Mouse (Mus musculus) heart, postnatal 0 days (tissue): Measurements from ENCODE around the gene Atrnl1.

Experiments
- CTCF ChIP-seq: IDR thresholded peaks from 2 replicates; pipeline ENCODE4 v1.5.1; 2016; ENCODE audit warnings: antibody characterized with exemption, control low read depth, low read depth
- EP300 ChIP-seq: IDR thresholded peaks from 2 replicates; pipeline ENCODE4 v1.6.1; 2016; ENCODE audit warnings: antibody characterized with exemption, low read depth

DNA sequence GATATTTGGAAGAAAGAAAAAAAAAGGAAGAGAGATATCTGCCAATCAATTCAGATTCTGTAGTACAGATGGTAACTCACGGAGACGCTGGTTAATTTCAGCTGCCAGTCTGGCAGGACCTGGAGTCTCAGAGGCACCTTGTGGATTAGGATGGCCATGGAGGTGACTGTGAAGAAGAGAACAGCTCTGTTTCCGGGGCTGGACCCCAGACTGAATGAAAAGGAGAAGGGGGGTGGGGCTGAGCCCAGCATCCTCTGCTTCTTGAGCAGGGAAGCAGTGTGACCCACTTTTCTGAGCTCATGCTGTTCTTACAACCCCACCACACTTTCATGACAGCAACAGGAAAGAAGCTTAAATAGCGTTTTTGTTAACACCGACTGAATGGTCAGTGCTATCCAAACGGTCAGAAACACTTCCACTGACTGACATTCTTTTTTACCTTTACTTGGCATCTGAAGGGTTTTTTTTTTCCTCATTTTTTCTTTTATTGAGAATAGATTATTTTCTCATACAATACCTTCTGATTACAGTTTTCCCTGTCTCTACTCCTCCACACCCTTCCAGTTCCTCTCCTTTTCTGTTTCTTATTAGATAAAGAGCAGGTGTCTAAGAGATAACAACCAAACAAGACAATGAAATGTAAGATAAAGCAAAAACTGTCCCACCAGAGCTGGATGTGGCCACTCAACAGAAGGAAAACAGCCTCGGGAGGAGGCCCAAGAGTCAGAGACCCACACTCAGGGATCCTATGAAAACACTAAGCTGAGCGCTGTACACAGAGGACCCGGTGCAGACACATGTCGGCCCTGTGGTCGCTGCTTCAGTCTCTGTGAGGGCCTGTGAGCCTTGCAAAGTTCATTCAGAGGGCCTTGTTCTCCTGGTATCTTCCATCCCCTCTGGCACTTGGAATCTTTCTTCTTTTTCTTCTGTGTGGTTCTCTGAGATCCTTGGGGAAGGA is 317.0 kb downstream of the Atrnl1 start:
- TF ChIP-seq EP300 (no peak), CTCF (no peak)
